Mouse (Mus musculus): ENCODE results near the gene Klf6.

The Klf6 gene

GRCm38 (mm10) chr13:5899021-5899420, 37.7 kb downstream of the Klf6 start:
- ATAC-seq (ENCODE audit: low TSS enrichment), result no peak

DNA sequence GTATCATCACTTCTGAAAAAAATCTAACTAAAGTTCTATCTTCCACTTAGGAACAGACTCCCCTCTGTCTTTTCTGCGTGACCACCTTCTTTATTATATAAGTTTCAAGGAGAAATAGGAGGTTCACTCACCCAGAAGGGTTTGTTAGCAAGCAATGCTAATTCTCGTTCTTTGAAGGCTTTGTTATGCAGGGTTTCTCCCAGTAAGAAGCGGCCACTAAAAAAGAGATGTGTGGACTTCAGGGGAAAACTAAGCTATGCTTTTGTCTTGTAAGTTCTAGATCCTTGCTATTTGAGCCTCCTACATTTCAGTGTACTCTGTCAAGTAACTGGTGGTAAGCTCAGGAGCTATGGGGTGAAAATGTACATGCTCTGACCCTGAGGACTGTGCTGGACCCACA, 38.4 kb downstream of the Klf6 start:
- no peak for ATAC-seq (ENCODE audit: low TSS enrichment)

DNA sequence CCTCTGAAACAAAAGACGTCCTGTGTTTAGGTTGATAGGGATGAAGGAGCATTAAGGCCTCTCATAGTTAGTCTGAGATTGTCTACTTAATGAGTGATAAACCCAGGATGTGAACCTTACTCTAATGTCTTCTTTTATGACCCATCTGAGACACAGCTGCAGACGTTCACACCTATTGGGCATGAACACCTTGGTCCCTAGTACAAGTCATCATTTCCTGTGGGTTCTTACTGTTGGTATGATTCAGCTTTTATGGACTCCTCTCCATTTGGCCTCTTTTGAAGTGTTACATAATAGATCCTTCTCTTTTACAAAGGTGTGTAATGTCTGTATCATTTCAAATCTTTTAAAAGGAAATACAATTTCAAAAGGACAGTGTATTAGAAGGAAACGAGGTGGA, 51.9 kb downstream of the Klf6 start:
- no peak for ATAC-seq (ENCODE audit: low TSS enrichment)

GRCm38 (mm10) chr13:5917360-5917759, 56.1 kb downstream of the Klf6 start:
- no peak for ATAC-seq (ENCODE audit: low TSS enrichment)

DNA sequence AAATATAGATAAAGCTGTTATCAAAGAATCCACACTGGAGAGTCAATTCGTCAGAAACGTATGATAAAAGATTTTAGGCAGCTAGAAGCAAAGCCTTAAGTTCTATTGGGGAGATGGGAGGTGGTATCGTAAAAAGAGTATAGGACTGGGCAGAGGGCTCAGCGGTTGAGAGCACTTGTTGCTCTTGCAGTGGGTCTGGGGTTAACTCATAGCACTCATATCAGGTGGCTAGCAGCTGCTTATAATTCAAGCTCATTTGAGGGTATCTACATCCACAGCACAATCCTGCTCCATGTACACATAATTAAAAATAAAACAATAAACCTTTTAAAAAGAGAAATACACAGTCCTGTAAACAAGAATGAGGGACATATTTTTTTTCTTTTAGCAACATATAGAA, 58.7 kb downstream of the Klf6 start:
- ATAC-seq (ENCODE audit: low TSS enrichment), result no peak

Data from frontal cortex, adult (tissue).